24 mouse cellular contexts compared by ENCODE assay signal in the genomic region with DNA sequence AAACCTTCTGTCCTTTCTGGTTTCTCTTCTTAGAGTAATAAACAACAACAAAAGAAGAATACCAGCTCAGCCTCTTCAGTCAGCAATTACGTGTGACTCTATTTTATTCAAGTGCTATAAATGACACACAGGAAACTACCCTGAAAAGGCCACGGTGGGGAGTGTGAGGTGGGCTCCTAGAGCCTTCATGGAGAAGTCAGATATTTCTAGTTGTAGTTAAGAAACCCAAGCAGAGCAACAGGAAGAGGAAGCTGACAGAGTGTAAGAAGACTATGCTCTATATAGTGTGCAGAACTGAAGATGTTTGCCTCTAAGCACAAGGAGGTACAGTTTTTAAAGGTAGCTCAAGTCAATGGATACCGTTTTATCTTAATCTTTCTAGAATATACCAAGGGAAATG. TPM values are rescaled to one million over a fixed set of nuclear protein-coding genes. Genes with fewer than 3 reads are reported as not detected.
DNase-seq lines count a peak whose midpoint lies in the region; ATAC-seq and TF ChIP-seq lines count a peak whose summit lies in the region.
"Had no signal": no experiment of that assay in that cellular context is flagged by ENCODE, and none has a peak within 500 bp of the region (broad histone marks: within the 10 kb centered on the region; RNA-seq: fewer than 3 reads in every experiment).

No protein-coding gene starts in this region.

- peak; percentile 70 for DNase-seq in heart, adult 11 months
- DNase-seq in heart, postnatal 25 days (ENCODE audit: low spot score): no peak
- DNase-seq in CH12.LX (ENCODE audit: extremely low read depth): no peak
- DNase-seq in kidney, adult 8-10 months: no peak
- no peak for DNase-seq in forebrain, embryonic 10.5 days (ENCODE audit: extremely low spot score, low spot score)
- DNase-seq: adrenal gland, adult 2 months; adrenal gland, postnatal 36 days; cerebellum, adult 11 months; cerebellum, adult 9-10 months; cerebellum, postnatal 36 days; embryo, embryonic 11 days; gastrocnemius, adult 2 months; gastrocnemius, postnatal 25 days; heart, adult 18-20 months; heart, postnatal 10 days had no signal

- H3K4me2 ChIP-seq in CH12.LX (ENCODE audit: insufficient read depth, low read depth, poor library complexity, severe bottlenecking): peak overlapping the region; percentile 87
- no peak overlapping the region for H3K4me2 ChIP-seq in forebrain, embryonic 15.5 days (replicated peaks)
- H3K4me2 ChIP-seq: embryonic facial prominence, embryonic 12.5 days; forebrain, embryonic 12.5 days; hindbrain, embryonic 14.5 days; intestine, embryonic 15.5 days had no signal

- peaks cover 16 to 51% of the 10 kb centered on the region in 2 experiments for H3K36me3 ChIP-seq in CH12.LX (replicated peaks in 1 of 2; ENCODE audit: control insufficient read depth in 1 of 2, insufficient read depth in 1 of 2, low read length in 1 of 2)
- H3K36me3 ChIP-seq in forebrain, embryonic 10.5 days (replicated peaks): no peaks in the 10 kb centered on the region
- no peaks in the 10 kb centered on the region for H3K36me3 ChIP-seq in forebrain, embryonic 15.5 days
- H3K36me3 ChIP-seq: embryonic facial prominence, embryonic 12.5 days; forebrain, embryonic 12.5 days; hindbrain, embryonic 10.5 days; intestine, embryonic 15.5 days had no signal

- dilution Hi-C loops in CH12.LX (cut with MboI; ENCODE audit: extremely low pct_ligation_motif_present, extremely low pct_unique_long_range_greater_than_20kb, low sequenced_read_pairs): no loop called here

- H3K4me3 ChIP-seq in CH12.LX (replicated peaks in 1 of 3; ENCODE audit: low read depth in 2 of 3, low read length in 2 of 3, poor library complexity in 1 of 3): no peak overlapping the region
- H3K4me3 ChIP-seq in forebrain, embryonic 10.5 days: no peak overlapping the region
- H3K4me3 ChIP-seq in forebrain, embryonic 15.5 days: no peak overlapping the region
- H3K4me3 ChIP-seq: embryonic facial prominence, embryonic 12.5 days; forebrain, embryonic 12.5 days; gastrocnemius, adult 2 months; heart, embryonic 10.5 days; hindbrain, embryonic 10.5 days; intestine, embryonic 15.5 days had no signal

- TF ChIP-seq POLR2A in CH12.LX (IDR thresholded peaks at IDR 0.05; ENCODE audit: low read depth, low read length): no peak

- peaks cover 75% of the 10 kb centered on the region for H3K79me2 ChIP-seq in CH12.LX (replicated peaks; ENCODE audit: control insufficient read depth, extremely low read depth, insufficient read depth, poor library complexity, severe bottlenecking)

- peaks cover 5% of the 10 kb centered on the region for H3K9me3 ChIP-seq in CH12.LX (replicated peaks; ENCODE audit: low read length)
- H3K9me3 ChIP-seq in forebrain, embryonic 10.5 days: no peaks in the 10 kb centered on the region
- H3K9me3 ChIP-seq in forebrain, embryonic 15.5 days: no peaks in the 10 kb centered on the region
- H3K9me3 ChIP-seq: embryonic facial prominence, embryonic 12.5 days; forebrain, embryonic 12.5 days; heart, embryonic 10.5 days; hindbrain, embryonic 10.5 days; intestine, embryonic 15.5 days had no signal

- intact Hi-C loops in heart, postnatal 25 days (cut with DNase I): loop anchor here (1.0 kb wide), 1 partner anchor 16 kb away; no protein-coding TSS in a partner anchor

- H3K9ac ChIP-seq in CH12.LX (ENCODE audit: insufficient read depth, low read depth): peak overlapping the region; percentile 63
- H3K9ac ChIP-seq in forebrain, embryonic 15.5 days (replicated peaks): no peak overlapping the region
- H3K9ac ChIP-seq: embryonic facial prominence, embryonic 12.5 days; forebrain, embryonic 12.5 days; hindbrain, embryonic 14.5 days; intestine, embryonic 15.5 days had no signal

- TF ChIP-seq CTCF in CH12.LX (conservative IDR thresholded peaks at IDR 0.05 in 1 of 2, IDR thresholded peaks at IDR 0.05 in 1 of 2; ENCODE audit: low read depth in 2 of 2, low read length in 2 of 2): no peak

- ATAC-seq in granulocyte monocyte progenitor cell, adult 5-6 weeks (replicated peaks; ENCODE audit: poor library complexity, severe bottlenecking): peak; percentile 65
- ATAC-seq in neutrophil, adult 5-6 weeks (ENCODE audit: extremely low read depth, insufficient number of reproducible peaks, low FRiP score, poor library complexity, severe bottlenecking): peak; percentile 66
- ATAC-seq in forebrain, embryonic 15.5 days (replicated peaks): no peak

- in situ Hi-C loops in CH12.LX (cut with MboI; ENCODE audit: low pct_ligation_motif_present, low pct_unique_long_range_greater_than_20kb, low sequenced_read_pairs): no loop called here

- TF ChIP-seq RAD21 in CH12.LX (IDR thresholded peaks at IDR 0.05; ENCODE audit: low read depth, low read length): no peak

- H3K27ac ChIP-seq in CH12.LX (ENCODE audit: insufficient read depth, low read depth): peak overlapping the region; percentile 75
- no peak overlapping the region for H3K27ac ChIP-seq in forebrain, embryonic 10.5 days
- H3K27ac ChIP-seq in forebrain, embryonic 15.5 days (replicated peaks): no peak overlapping the region
- H3K27ac ChIP-seq: embryonic facial prominence, embryonic 12.5 days; forebrain, embryonic 12.5 days; gastrocnemius, adult 2 months; heart, embryonic 10.5 days; hindbrain, embryonic 10.5 days; hindbrain, embryonic 14.5 days; intestine, embryonic 15.5 days had no signal

- no peak for TF ChIP-seq EP300 in CH12.LX (IDR thresholded peaks at IDR 0.05; ENCODE audit: low read length)

- 86% methylated on average over 3 of the region's 3 CpGs for WGBS in forebrain, embryonic 10.5 days
- 74% methylated on average over 3 of the region's 3 CpGs for WGBS in forebrain, embryonic 15.5 days

- H3K27me3 ChIP-seq in CH12.LX (replicated peaks): no peaks in the 10 kb centered on the region
- H3K27me3 ChIP-seq in forebrain, embryonic 10.5 days (ENCODE audit: poor library complexity, severe bottlenecking): no peaks in the 10 kb centered on the region
- H3K27me3 ChIP-seq in forebrain, embryonic 15.5 days: no peaks in the 10 kb centered on the region
- H3K27me3 ChIP-seq: embryonic facial prominence, embryonic 12.5 days; forebrain, embryonic 12.5 days; intestine, embryonic 15.5 days had no signal

- peaks cover 35 to 96% of the 10 kb centered on the region in 2 experiments for H3K4me1 ChIP-seq in CH12.LX (ENCODE audit: control insufficient read depth in 1 of 2, insufficient read depth in 2 of 2)
- H3K4me1 ChIP-seq in forebrain, embryonic 10.5 days: no peaks in the 10 kb centered on the region
- H3K4me1 ChIP-seq in forebrain, embryonic 15.5 days: 0 out of 2 replicates have a peak, but pooled peaks cover 4% of the 10 kb centered on the region
- H3K4me1 ChIP-seq: embryonic facial prominence, embryonic 12.5 days; forebrain, embryonic 12.5 days; hindbrain, embryonic 10.5 days; intestine, embryonic 15.5 days had no signal

TF ChIP-seq in CH12.LX, 34 proteins besides CTCF, POLR2A, EP300 and RAD21:
- TF ChIP-seq MXI1 (IDR thresholded peaks at IDR 0.05; ENCODE audit: low read depth, low read length): no peak
- TF ChIP-seq CHD1 (IDR thresholded peaks at IDR 0.05; ENCODE audit: low read depth, low read length): 0 out of 2 replicates have a peak, but pooled peaks have one; percentile 6
- TF ChIP-seq ELF1 (IDR thresholded peaks at IDR 0.05; ENCODE audit: low read depth, low read length): peak; percentile 11; the same call in 1 of the 2 replicates

RNA-seq across cellular contexts. Expression of gene Rasgrp3, which starts 42.0 kb away (rescaled TPM):
- total RNA-seq in heart, postnatal 25 days (2021): 10 to 100 TPM; 25.2 to 29.7 TPM
- 79.6 and 115 TPM in 2 replicates for total RNA-seq in CH12.LX (2012; rRNA removed)
- 164 and 166 TPM in 2 replicates for total RNA-seq in CH12.LX (2014; rRNA removed)
- 161 and 162 TPM in 2 replicates for polyA plus RNA-seq in CH12.LX (2012; ENCODE audit: insufficient read length, low read depth)
- 0.26 TPM in 1 of 2 replicates, not detected in the other for total RNA-seq in granulocyte monocyte progenitor cell, adult 5-6 weeks (2014; fragmentation: Nextera tagmentation)
- total RNA-seq in granulocyte monocyte progenitor cell, adult 5-6 weeks (2017): not detected in 2 replicates
- total RNA-seq in neutrophil, adult 5-6 weeks (2017): 90.6 and 99.4 TPM in 2 replicates
- polyA plus RNA-seq in forebrain, embryonic 10.5 days (2016; fragmentation: Nextera tagmentation; extraction: Ambion mirVana): 5.5 and 6.6 TPM in 2 replicates
- polyA plus RNA-seq in forebrain, embryonic 15.5 days (2015; fragmentation: Nextera tagmentation; extraction: Ambion mirVana): 5.1 and 7.1 TPM in 2 replicates

Comparison
In these comparisons a context has a peak if more than half of its experiments do, and no peak if none do; other contexts are left out.
1. RNA of gene Rasgrp3, which starts 42.0 kb away (total RNA-seq): 79.6 to 166 TPM in CH12.LX, 90.6 to 99.4 TPM in neutrophil, adult 5-6 weeks and 25.2 to 29.7 TPM in heart, postnatal 25 days; 0.26 TPM in granulocyte monocyte progenitor cell, adult 5-6 weeks; every median in the first group is over 10 times any median in the second.